8 mouse cellular contexts compared by ENCODE assay signal in the genomic region with DNA sequence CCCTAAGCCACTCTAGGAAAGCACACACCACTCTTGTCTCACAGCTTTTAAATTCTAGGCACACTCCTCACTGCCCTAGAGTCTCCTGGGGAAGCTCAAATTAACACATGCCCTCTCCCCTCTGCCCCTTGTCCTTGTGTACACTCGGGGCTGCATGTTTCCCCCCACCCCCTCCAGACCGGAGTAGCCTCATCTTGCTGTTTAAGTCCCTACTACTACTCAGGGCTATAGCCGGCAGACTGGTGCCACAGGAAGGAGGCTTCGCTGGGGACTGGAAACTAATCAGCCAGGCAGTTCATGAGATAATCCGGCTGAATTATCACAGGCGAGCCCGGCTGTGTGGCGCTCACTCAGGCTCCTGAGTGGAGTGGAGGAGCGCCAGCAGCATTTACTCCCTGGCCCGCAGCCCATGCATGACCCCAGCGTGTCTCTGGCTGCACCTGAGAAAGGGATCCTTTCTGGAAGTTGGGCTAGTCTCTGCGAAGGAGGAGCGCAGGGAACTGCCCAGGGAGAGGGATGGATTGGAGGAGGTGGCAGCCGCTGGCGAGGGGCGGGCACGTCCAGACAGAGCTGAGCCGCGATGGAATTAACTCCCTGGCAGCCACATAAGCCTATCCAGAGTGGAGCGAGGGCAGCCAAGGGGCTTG. TPM values are rescaled to one million over a fixed set of nuclear protein-coding genes. Genes with fewer than 3 reads are reported as not detected.
DNase-seq lines count a peak whose midpoint lies in the region; ATAC-seq and TF ChIP-seq lines count a peak whose summit lies in the region.

A gene (plus strand): TSS at position 363 of the 647 bp plus-strand sequence.

- no peaks in the 10 kb centered on the region for H3K9me3 ChIP-seq in lung, embryonic 14.5 days (ENCODE audit: low read depth, low read length)
- no peaks in the 10 kb centered on the region for H3K9me3 ChIP-seq in forebrain, embryonic 16.5 days (ENCODE audit: control insufficient read depth, low read length)
- no peaks in the 10 kb centered on the region for H3K9me3 ChIP-seq in midbrain, embryonic 11.5 days (ENCODE audit: control insufficient read depth, low read length)

- no peak for TF ChIP-seq CTCF in lung, embryonic 14.5 days (IDR thresholded peaks at IDR 0.05; ENCODE audit: low read depth)

- peak within 1 kb of the TSS; percentile 49 for H3K4me2 ChIP-seq in lung, embryonic 14.5 days
- H3K4me2 ChIP-seq in forebrain, embryonic 16.5 days (ENCODE audit: low read length), result peak within 1 kb of the TSS; percentile 51
- H3K4me2 ChIP-seq in midbrain, embryonic 11.5 days, result peak within 1 kb of the TSS; percentile 45

- H3K27me3 ChIP-seq in lung, embryonic 14.5 days (ENCODE audit: insufficient read depth, low read length), result 0 out of 2 replicates have a peak, but pooled peaks cover 3% of the 10 kb centered on the region
- no peaks in the 10 kb centered on the region for H3K27me3 ChIP-seq in forebrain, embryonic 16.5 days (replicated peaks; ENCODE audit: control insufficient read depth, insufficient read depth, low read length)
- no peaks in the 10 kb centered on the region for H3K27me3 ChIP-seq in midbrain, embryonic 11.5 days (ENCODE audit: control insufficient read depth, insufficient read depth, low read length)

- DNase-seq in adrenal gland, postnatal 10 days, result peak; percentile 20
- DNase-seq in adrenal gland, postnatal 4 days (ENCODE audit: low spot score in 2 of 2), result no peak
- DNase-seq in lung, embryonic 14.5 days, result peak; percentile 17
- no peak for DNase-seq in lung, postnatal 25 days (ENCODE audit: low spot score)
- DNase-seq in midbrain, embryonic 11.5 days (ENCODE audit: low spot score, missing footprints), result peak; percentile 91
- no peak for DNase-seq in yolk sac, embryonic 10.5 days (ENCODE audit: low spot score)

- H3K36me3 ChIP-seq in lung, embryonic 14.5 days (ENCODE audit: insufficient read depth), result no peaks in the 10 kb centered on the region
- H3K36me3 ChIP-seq in forebrain, embryonic 16.5 days (ENCODE audit: control insufficient read depth, insufficient read depth), result no peaks in the 10 kb centered on the region
- no peaks in the 10 kb centered on the region for H3K36me3 ChIP-seq in midbrain, embryonic 11.5 days (ENCODE audit: control insufficient read depth, insufficient read depth, low read length)

- no peak within 1 kb of the TSS; the same call in 1 of the 2 replicates for H3K4me3 ChIP-seq in lung, embryonic 14.5 days (ENCODE audit: low read depth, low read length)
- H3K4me3 ChIP-seq in forebrain, embryonic 16.5 days (replicated peaks; ENCODE audit: low read length), result peak within 1 kb of the TSS; percentile 23
- peak within 1 kb of the TSS; percentile 22 for H3K4me3 ChIP-seq in midbrain, embryonic 11.5 days (ENCODE audit: low read depth, low read length)

- no peak within 1 kb of the TSS for H3K27ac ChIP-seq in lung, embryonic 14.5 days (ENCODE audit: low read depth)
- no peak within 1 kb of the TSS for H3K27ac ChIP-seq in forebrain, embryonic 16.5 days (ENCODE audit: low read length)
- no peak within 1 kb of the TSS for H3K27ac ChIP-seq in midbrain, embryonic 11.5 days (ENCODE audit: low read depth, low read length)

- 2% methylated on average over 20 of the region's 20 CpGs for WGBS in lung, embryonic 14.5 days
- under 1% methylated on average over 20 of the region's 20 CpGs for WGBS in forebrain, embryonic 16.5 days
- WGBS in midbrain, embryonic 11.5 days, result under 1% methylated on average over 20 of the region's 20 CpGs

- H3K9ac ChIP-seq in lung, embryonic 14.5 days, result no peak within 1 kb of the TSS
- peak within 1 kb of the TSS; percentile 36; the same call in 1 of the 2 replicates for H3K9ac ChIP-seq in forebrain, embryonic 16.5 days (replicated peaks; ENCODE audit: low read depth, low read length)
- peak within 1 kb of the TSS; percentile 38 for H3K9ac ChIP-seq in midbrain, embryonic 11.5 days (ENCODE audit: low read length)

- peak; percentile 58 for ATAC-seq in lung, embryonic 14.5 days (ENCODE audit: insufficient read depth)
- ATAC-seq in forebrain, embryonic 16.5 days, result peak; percentile 66
- ATAC-seq in midbrain, embryonic 11.5 days (ENCODE audit: low FRiP score), result peak; percentile 82
- ATAC-seq in erythroid progenitor cell, adult 5-6 weeks (replicated peaks; ENCODE audit: low FRiP score, poor library complexity, severe bottlenecking), result no peak

- H3K4me1 ChIP-seq in lung, embryonic 14.5 days (ENCODE audit: insufficient read depth), result no peaks in the 10 kb centered on the region
- H3K4me1 ChIP-seq in forebrain, embryonic 16.5 days (replicated peaks; ENCODE audit: control insufficient read depth, insufficient read depth, low read length), result peaks cover 7% of the 10 kb centered on the region
- H3K4me1 ChIP-seq in midbrain, embryonic 11.5 days (ENCODE audit: control insufficient read depth, insufficient read depth, low read length), result no peaks in the 10 kb centered on the region

RNA-seq across cellular contexts. Expression of the gene that starts here (rescaled TPM):
- under 1 TPM; 0.36 to 0.54 TPM for total RNA-seq in adrenal gland, postnatal 10 days (2021)
- total RNA-seq in adrenal gland, postnatal 4 days (2021), result under 1 TPM in 1 of 2 experiments, not detected in 1; 0.81 TPM
- polyA plus RNA-seq in lung, embryonic 14.5 days (2014; fragmentation: Nextera tagmentation; extraction: Ambion mirVana), result 0.08 and 0.18 TPM in 2 replicates
- 0.20 and 0.28 TPM in 2 replicates for polyA plus RNA-seq in forebrain, embryonic 16.5 days (2015; fragmentation: Nextera tagmentation; extraction: Ambion mirVana)
- polyA plus RNA-seq in midbrain, embryonic 11.5 days (2014; fragmentation: Nextera tagmentation; extraction: Ambion mirVana), result 0.25 and 0.31 TPM in 2 replicates
- total RNA-seq in erythroid progenitor cell, adult 5-6 weeks (2015; ENCODE audit: low replicate concordance), result not detected in 2 replicates
- total RNA-seq in erythroid progenitor cell, adult 5-6 weeks (2017; ENCODE audit: low replicate concordance), result not detected in 2 replicates

Comparison
In these comparisons a context has a peak if more than half of its experiments do, and no peak if none do; other contexts are left out.
1. Peak in DNase-seq in adrenal gland, postnatal 10 days; RNA of the gene not detected or under 1 TPM.
2. Peak in DNase-seq, ATAC-seq and H3K4me2 ChIP-seq in lung, embryonic 14.5 days; RNA of the gene not detected or under 1 TPM.
3. Peak in ATAC-seq, H3K4me3 ChIP-seq, H3K9ac ChIP-seq and H3K4me2 ChIP-seq in forebrain, embryonic 16.5 days; RNA of the gene not detected or under 1 TPM.
4. Peak in DNase-seq, ATAC-seq, H3K4me3 ChIP-seq, H3K9ac ChIP-seq and H3K4me2 ChIP-seq in midbrain, embryonic 11.5 days; RNA of the gene not detected or under 1 TPM.